21 mouse cellular contexts compared by ENCODE assay signal in the genomic region with DNA sequence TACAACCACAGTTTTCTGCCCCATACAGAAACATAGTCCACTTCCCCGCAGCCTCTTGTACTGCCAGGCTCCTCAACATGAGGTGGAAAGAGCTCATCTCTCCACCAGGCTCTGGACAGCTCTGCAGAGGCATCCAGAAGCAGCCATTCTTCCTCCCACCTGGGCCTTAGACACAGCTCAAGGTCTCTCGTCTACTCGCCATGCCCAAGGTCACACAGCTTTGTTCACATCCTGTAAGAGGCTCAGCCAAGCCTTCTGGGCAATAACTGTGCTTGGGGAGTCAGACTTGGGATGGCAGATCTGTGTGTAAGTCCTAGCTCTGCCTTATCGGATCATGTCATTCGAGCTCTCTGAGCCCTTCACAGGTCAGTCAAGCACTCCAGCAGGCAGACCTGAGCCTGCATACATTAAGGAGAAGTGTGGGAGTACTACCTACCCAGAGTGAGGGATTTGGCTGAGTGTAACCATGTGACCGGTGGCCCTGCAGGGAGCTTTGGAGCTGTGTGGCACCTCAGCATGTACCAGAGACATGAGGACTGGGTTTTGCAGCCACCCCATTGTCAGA. TPM values are rescaled to one million over a fixed set of nuclear protein-coding genes. Genes with fewer than 3 reads are reported as not detected.
DNase-seq lines count a peak whose midpoint lies in the region; ATAC-seq lines count a peak whose summit lies in the region.
"Had no signal": no experiment of that assay in that cellular context is flagged by ENCODE, and none has a peak within 500 bp of the region (broad histone marks: within the 10 kb centered on the region; RNA-seq: fewer than 3 reads in every experiment).

No protein-coding gene starts in this region.

- 0 out of 2 replicates have a peak, but pooled peaks cover 5% of the 10 kb centered on the region for H3K4me1 ChIP-seq in kidney, embryonic 16.5 days (ENCODE audit: insufficient read depth, low read length)
- H3K4me1 ChIP-seq in forebrain, embryonic 12.5 days, result no peaks in the 10 kb centered on the region
- H3K4me1 ChIP-seq: embryonic facial prominence, embryonic 13.5 days; midbrain, embryonic 12.5 days had no signal

- no peaks in the 10 kb centered on the region for H3K27me3 ChIP-seq in kidney, embryonic 16.5 days (ENCODE audit: insufficient read depth, low read length)
- no peaks in the 10 kb centered on the region for H3K27me3 ChIP-seq in forebrain, embryonic 12.5 days
- H3K27me3 ChIP-seq: embryonic facial prominence, embryonic 13.5 days; heart, embryonic 15.5 days; liver, embryonic 12.5 days; midbrain, embryonic 12.5 days had no signal

- peak; percentile 33 for DNase-seq in ovary, adult 18-20 months (ENCODE audit: low spot score)
- DNase-seq in ovary, postnatal 36 days (ENCODE audit: low spot score), result no peak
- peak; percentile 29 to 48 for DNase-seq in adrenal gland, postnatal 36 days
- no peak for DNase-seq in cerebellum, postnatal 10 days
- DNase-seq: cerebellum, adult 9-10 months; lung, embryonic 14.5 days had no signal

- no peaks in the 10 kb centered on the region for H3K9me3 ChIP-seq in kidney, embryonic 16.5 days (ENCODE audit: low read length)
- H3K9me3 ChIP-seq in forebrain, embryonic 12.5 days, result no peaks in the 10 kb centered on the region; the same call in 1 of the 2 replicates
- H3K9me3 ChIP-seq: embryonic facial prominence, embryonic 13.5 days; heart, embryonic 15.5 days; limb, embryonic 10.5 days; liver, embryonic 12.5 days; midbrain, embryonic 12.5 days had no signal

- H3K9ac ChIP-seq in kidney, embryonic 16.5 days (replicated peaks; ENCODE audit: low read length), result 0 out of 2 replicates have a peak overlapping the region, but pooled peaks have one; percentile 11
- H3K9ac ChIP-seq in forebrain, embryonic 12.5 days, result no peak overlapping the region
- H3K9ac ChIP-seq: embryonic facial prominence, embryonic 13.5 days; heart, embryonic 15.5 days; liver, embryonic 12.5 days; lung, embryonic 14.5 days; midbrain, embryonic 12.5 days had no signal

- no peak overlapping the region for H3K4me3 ChIP-seq in kidney, embryonic 16.5 days (ENCODE audit: low read length)
- H3K4me3 ChIP-seq in forebrain, embryonic 12.5 days (replicated peaks), result no peak overlapping the region
- H3K4me3 ChIP-seq: embryonic facial prominence, embryonic 13.5 days; heart, embryonic 15.5 days; layer of hippocampus, adult 2 months; left cerebral cortex, adult 2 months; limb, embryonic 10.5 days; liver, embryonic 12.5 days; midbrain, embryonic 12.5 days had no signal

- H3K36me3 ChIP-seq in kidney, embryonic 16.5 days (ENCODE audit: insufficient read depth, low read length), result no peaks in the 10 kb centered on the region
- H3K36me3 ChIP-seq in forebrain, embryonic 12.5 days (replicated peaks), result no peaks in the 10 kb centered on the region
- H3K36me3 ChIP-seq: embryonic facial prominence, embryonic 13.5 days; heart, embryonic 15.5 days; limb, embryonic 10.5 days; liver, embryonic 12.5 days; midbrain, embryonic 12.5 days had no signal

- no peak overlapping the region for H3K4me2 ChIP-seq in kidney, embryonic 16.5 days (replicated peaks; ENCODE audit: low read depth, low read length)
- H3K4me2 ChIP-seq in forebrain, embryonic 12.5 days, result no peak overlapping the region
- H3K4me2 ChIP-seq: embryonic facial prominence, embryonic 13.5 days; heart, embryonic 15.5 days; liver, embryonic 12.5 days; lung, embryonic 14.5 days; midbrain, embryonic 12.5 days had no signal

- WGBS in kidney, embryonic 16.5 days, result 50% methylated on average over 6 of the region's 6 CpGs
- 81% methylated on average over 6 of the region's 6 CpGs for WGBS in forebrain, embryonic 12.5 days

- ATAC-seq in kidney, embryonic 16.5 days (ENCODE audit: low FRiP score, low TSS enrichment), result peak; percentile 84
- ATAC-seq in forebrain, embryonic 12.5 days (ENCODE audit: low FRiP score), result no peak
- ATAC-seq in granulocyte monocyte progenitor cell, adult 5-6 weeks (replicated peaks; ENCODE audit: poor library complexity, severe bottlenecking), result no peak
- ATAC-seq: inflammation-experienced regulatory T-cells, adult 6 months; liver, embryonic 12.5 days had no signal

- H3K27ac ChIP-seq in kidney, embryonic 16.5 days (ENCODE audit: low read length), result peak overlapping the region; percentile 76
- H3K27ac ChIP-seq in forebrain, embryonic 12.5 days, result no peak overlapping the region
- H3K27ac ChIP-seq: embryonic facial prominence, embryonic 13.5 days; heart, embryonic 15.5 days; layer of hippocampus, adult 2 months; left cerebral cortex, adult 2 months; limb, embryonic 10.5 days; liver, embryonic 12.5 days; macrophage; midbrain, embryonic 12.5 days had no signal

RNA-seq across cellular contexts. Expression of a gene that starts 3.3 kb away (rescaled TPM):
- total RNA-seq in adrenal gland, postnatal 36 days (2021), result 10 to 100 TPM in 1 of 2 experiments, not detected in 1; 12.8 TPM
- polyA plus RNA-seq in kidney, embryonic 16.5 days (2015; fragmentation: Nextera tagmentation; extraction: Ambion mirVana), result not detected in 2 replicates
- not detected in 2 replicates for polyA plus RNA-seq in forebrain, embryonic 12.5 days (2016; fragmentation: Nextera tagmentation; extraction: Ambion mirVana)
- not detected in 2 replicates for total RNA-seq in granulocyte monocyte progenitor cell, adult 5-6 weeks (2014; fragmentation: Nextera tagmentation)
- not detected in 2 replicates for total RNA-seq in granulocyte monocyte progenitor cell, adult 5-6 weeks (2017)
- total RNA-seq: layer of hippocampus, adult 2 months; left cerebral cortex, adult 2 months had no signal
- polyA plus RNA-seq: C2C12; embryonic facial prominence, embryonic 13.5 days; hindbrain, embryonic 11.5 days; inflammation-experienced regulatory T-cells, adult 6 months; limb, embryonic 10.5 days; lung, embryonic 14.5 days; macrophage; midbrain, embryonic 12.5 days; neural tube, embryonic 14.5 days had no signal

RNA-seq across cellular contexts. Expression of a gene that starts 24.9 kb away (rescaled TPM):
- total RNA-seq in adrenal gland, postnatal 36 days (2021), result 100 to 1,000 TPM; 287 to 331 TPM
- polyA plus RNA-seq in kidney, embryonic 16.5 days (2015; fragmentation: Nextera tagmentation; extraction: Ambion mirVana), result 210 and 215 TPM in 2 replicates
- polyA plus RNA-seq in forebrain, embryonic 12.5 days (2016; fragmentation: Nextera tagmentation; extraction: Ambion mirVana), result 215 and 229 TPM in 2 replicates
- 135 and 146 TPM in 2 replicates for total RNA-seq in granulocyte monocyte progenitor cell, adult 5-6 weeks (2014; fragmentation: Nextera tagmentation)
- total RNA-seq in granulocyte monocyte progenitor cell, adult 5-6 weeks (2017), result 325 and 367 TPM in 2 replicates

RNA-seq across cellular contexts. Expression of a gene that starts 25.0 kb away (rescaled TPM):
- 100 to 1,000 TPM; 101 to 105 TPM for total RNA-seq in adrenal gland, postnatal 36 days (2021)
- polyA plus RNA-seq in kidney, embryonic 16.5 days (2015; fragmentation: Nextera tagmentation; extraction: Ambion mirVana), result 120 and 123 TPM in 2 replicates
- polyA plus RNA-seq in forebrain, embryonic 12.5 days (2016; fragmentation: Nextera tagmentation; extraction: Ambion mirVana), result 143 and 146 TPM in 2 replicates
- total RNA-seq in granulocyte monocyte progenitor cell, adult 5-6 weeks (2014; fragmentation: Nextera tagmentation), result 29.9 and 35.6 TPM in 2 replicates
- 57.8 and 87.8 TPM in 2 replicates for total RNA-seq in granulocyte monocyte progenitor cell, adult 5-6 weeks (2017)

RNA-seq across cellular contexts. Expression of a gene that starts 47.5 kb away (rescaled TPM):
- 10 to 100 TPM; 75.5 to 97.1 TPM for total RNA-seq in adrenal gland, postnatal 36 days (2021)
- 92.0 and 94.7 TPM in 2 replicates for polyA plus RNA-seq in kidney, embryonic 16.5 days (2015; fragmentation: Nextera tagmentation; extraction: Ambion mirVana)
- 104 and 109 TPM in 2 replicates for polyA plus RNA-seq in forebrain, embryonic 12.5 days (2016; fragmentation: Nextera tagmentation; extraction: Ambion mirVana)
- total RNA-seq in granulocyte monocyte progenitor cell, adult 5-6 weeks (2014; fragmentation: Nextera tagmentation), result 60.0 and 67.3 TPM in 2 replicates
- total RNA-seq in granulocyte monocyte progenitor cell, adult 5-6 weeks (2017), result 63.7 and 66.7 TPM in 2 replicates

Comparison
In these comparisons a context has a peak if more than half of its experiments do, and no peak if none do; other contexts are left out.
1. DNase-seq: peak in ovary, adult 18-20 months (single experiment) and adrenal gland, postnatal 36 days (2 of 2); none in ovary, postnatal 36 days (single experiment) and cerebellum, postnatal 10 days (0 of 2).